Mouse (Mus musculus): ENCODE data around the gene Otogl.

Otogl gene

GRCm38 (mm10) chr10:107905274-107906034 is 6.5 kb downstream of the Otogl start:
- no peak for DNase-seq

DNA sequence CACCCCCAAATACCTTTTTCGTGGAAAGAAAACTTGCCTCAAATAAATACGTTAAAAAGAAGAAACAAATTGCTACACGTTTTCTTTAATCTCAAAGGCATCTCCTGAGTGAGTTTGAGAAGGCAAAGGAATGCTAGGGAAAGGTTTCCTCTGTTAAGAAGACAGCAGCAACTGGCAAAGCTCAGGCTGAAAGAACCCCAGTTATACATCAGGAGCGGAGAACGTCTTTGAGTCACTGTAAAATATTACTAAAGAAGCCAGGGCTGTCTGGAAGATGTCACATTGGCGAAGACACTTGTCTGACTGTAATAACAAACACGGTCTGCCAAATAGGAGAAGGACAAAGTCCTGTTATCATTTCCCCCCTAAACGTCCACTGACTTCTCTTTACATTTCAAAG is 10.0 kb downstream of the Otogl start:
- no peak for DNase-seq

DNA sequence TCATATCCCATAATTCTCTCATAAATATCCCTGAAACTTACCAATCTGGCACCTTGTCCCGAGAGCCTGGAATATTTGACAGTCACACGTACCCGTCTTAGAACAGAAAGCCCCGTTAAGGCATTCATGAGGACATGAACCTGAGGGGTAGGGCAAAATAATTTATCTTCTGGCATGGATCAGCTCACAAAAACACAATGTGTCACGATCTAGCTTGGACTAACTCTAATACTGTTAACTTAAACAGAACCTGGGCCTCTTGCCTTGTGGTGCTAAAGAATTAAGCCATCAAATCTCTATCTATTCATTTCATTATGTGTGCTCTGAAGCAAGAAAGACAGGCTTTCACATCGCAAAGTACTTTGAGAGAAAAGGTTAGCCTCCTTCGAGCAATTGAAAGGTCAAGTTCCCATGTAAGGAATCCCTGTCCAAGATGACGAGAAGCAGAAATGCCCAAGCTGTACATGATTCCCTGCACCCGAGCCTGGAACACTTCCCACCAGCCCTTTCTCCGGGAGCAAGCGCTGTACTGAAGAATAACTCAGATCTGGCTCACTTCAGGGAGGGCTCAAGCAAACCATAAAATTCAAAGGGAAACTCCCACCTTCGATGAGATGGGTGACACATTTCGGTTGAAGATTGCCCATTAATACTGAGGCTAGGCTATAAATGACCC is 10.6 kb downstream of the Otogl start:
- peak; percentile 4 for DNase-seq

- no peak for DNase-seq
Measured at GRCm38 (mm10) chr10:107899946-107900345, 12.0 kb downstream of the Otogl start.

DNA sequence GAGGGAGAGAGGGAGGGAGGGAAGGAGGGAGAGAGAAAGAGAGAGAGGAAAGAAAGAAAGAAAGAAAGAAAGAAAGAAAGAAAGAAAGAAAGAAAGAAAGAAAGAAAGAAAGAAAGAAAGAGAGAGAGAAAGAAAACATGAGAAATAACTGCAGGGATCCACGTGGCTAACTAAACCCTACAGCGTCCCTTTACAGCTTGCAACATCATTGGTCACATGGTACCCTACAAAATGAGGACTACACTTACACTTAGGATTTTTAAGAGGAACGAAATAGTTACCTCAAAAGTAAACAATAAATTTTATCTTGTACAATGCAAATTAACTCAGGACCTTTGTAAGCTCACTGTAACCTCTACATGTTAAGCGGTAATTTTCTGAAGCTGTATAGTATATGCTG is 15.8 kb downstream of the Otogl start:
- DNase-seq: no peak

GRCm38 (mm10) chr10:107894663-107895581 is 17.0 kb downstream of the Otogl start:
- no peak for DNase-seq

DNA sequence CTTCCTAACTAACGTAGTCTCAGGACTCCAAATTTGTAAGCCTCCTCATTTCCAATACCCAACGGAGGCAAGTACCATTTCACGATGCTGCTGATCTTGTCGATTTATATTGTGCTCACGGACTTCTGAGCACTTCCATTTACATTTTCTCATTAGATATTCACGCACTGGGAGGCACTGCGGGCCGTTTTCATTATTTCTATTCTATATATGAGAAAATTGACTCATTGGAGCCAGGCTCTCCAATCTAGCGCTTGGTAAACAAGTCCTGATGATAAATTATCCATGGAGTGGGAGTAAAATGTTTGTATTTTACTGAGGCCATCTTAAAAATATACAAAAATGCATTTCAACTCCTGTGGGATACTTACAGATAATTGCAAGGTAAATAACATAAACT is 21.5 kb downstream of the Otogl start:
- no peak for DNase-seq

DNA sequence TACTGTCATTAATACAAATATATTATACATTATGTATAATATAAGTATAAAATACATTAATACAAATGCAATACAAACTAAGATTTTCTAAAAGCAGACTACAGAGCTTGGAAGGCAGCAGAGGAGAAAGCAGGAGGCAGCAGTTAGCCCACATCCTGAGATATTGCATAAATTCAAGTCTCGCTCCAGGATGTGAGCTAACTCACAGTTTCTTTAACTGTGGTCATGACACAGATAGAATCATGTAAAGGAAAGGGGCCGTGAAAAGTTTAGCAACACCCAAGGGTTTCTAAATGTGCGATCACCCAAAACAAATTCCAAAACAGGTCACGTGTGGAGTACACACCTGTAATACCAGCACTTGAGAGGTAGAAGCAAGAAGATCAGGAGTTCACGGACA is 39.4 kb downstream of the Otogl start:
- DNase-seq: no peak

- DNase-seq: no peak
Measured at GRCm38 (mm10) chr10:107872109-107872508, 39.8 kb downstream of the Otogl start.

- DNase-seq: no peak
Measured at GRCm38 (mm10) chr10:107870540-107870939, 41.4 kb downstream of the Otogl start.

DNA sequence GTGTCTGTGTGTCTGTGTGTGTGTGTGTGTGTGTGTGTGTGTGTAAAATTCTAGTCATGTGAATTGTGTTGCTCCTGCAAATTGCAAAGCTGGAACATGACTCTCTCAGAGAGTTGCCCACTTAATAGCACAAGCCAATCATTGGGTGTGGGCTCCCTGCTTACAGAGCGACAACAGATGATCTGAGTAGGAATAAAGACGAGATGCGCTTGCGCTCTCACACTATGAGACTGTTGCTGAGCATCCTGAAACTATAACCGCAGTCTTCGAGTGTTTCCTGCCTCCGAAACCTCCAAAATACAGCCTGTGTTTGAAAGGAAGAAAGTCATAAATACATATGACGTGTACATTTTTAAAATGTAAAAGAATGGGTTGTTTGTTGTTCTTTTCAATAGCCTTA is 43.0 kb downstream of the Otogl start:
- no peak for DNase-seq

GRCm38 (mm10) chr10:107867414-107867813 is 44.5 kb downstream of the Otogl start:
- DNase-seq: no peak

- no peak for DNase-seq
Measured at GRCm38 (mm10) chr10:107860235-107860917, 51.6 kb downstream of the Otogl start.

GRCm38 (mm10) chr10:107859220-107859619 is 52.7 kb downstream of the Otogl start:
- no peak for DNase-seq

DNA sequence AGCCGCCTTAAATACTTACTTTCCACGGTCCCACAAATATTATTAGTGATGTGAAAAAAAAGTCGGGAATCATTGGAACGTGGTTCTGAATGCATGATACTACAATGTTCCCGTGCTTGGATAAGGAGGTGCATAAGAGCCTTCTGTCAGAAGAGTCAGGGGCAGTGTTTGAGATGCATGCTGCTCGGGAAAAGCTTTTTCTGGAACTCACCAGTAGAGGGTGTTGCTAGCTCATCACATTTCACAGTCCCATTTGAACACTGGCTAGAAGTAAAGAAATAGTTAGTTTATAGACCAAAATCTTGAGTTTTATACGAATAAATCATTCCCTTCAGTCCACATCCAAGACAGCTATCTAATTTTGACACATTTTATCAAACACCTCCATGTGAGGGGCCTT is 53.2 kb downstream of the Otogl start:
- DNase-seq: no peak

- no peak for DNase-seq
Measured at GRCm38 (mm10) chr10:107844906-107845305, 67.0 kb downstream of the Otogl start.

- DNase-seq: no peak
Measured at GRCm38 (mm10) chr10:107834452-107835239, 77.3 kb downstream of the Otogl start.

DNA sequence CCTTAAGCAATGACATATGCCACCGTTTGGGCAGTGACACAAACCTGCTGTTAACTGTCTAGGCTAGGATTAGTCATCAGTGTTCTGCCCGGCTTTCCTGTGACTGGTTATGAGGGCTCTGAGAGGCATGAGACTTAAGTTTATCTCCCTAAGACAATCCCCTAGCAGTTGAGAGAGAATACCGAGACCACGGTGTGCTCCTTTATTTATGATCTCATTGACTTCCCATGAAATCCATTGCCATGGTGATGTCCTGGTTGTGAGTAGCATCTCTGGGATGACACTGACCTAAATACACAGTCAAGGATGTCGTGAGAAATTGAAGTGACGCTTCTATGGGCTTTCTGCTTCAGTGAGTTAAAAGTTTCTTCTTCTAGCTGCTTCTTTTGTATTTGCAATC is 82.8 kb downstream of the Otogl start:
- DNase-seq: no peak

GRCm38 (mm10) chr10:107813814-107814483 is 98.0 kb downstream of the Otogl start:
- DNase-seq: no peak

- no peak for DNase-seq
Measured at GRCm38 (mm10) chr10:107810649-107811398, 101.1 kb downstream of the Otogl start.

DNA sequence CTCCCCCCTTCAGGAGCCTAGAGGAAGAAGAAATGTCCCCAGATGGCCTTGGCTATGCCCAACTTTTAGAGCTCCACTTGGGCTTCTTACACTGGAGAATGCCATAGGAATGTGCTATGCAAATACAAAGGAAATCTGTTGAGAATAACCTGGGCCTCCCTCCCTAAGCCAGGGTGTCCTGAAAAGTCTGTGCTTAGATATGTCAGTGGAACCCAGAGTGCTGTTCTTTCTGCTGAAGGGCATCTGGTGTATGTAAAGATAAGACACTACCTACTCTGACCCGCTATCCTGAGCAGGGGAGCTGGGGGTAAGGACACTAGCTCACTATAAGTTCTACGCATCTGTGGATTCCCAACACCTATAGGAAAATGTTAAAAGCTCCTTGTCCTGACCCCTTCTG is 106.7 kb downstream of the Otogl start:
- DNase-seq: no peak
